Mouse (Mus musculus) brain, adult 2 months (tissue): ENCODE data around the gene Itga3.

Experiments
- DNase-seq: peaks from one replicate; pipeline ENCODE4 v3.0.0; 2011; ENCODE audit warnings: low read depth, low spot score

Itga3 gene

GRCm38 (mm10) chr11:95071266-95071665, 5.3 kb downstream of the Itga3 start:
- DNase-seq = no peak

GRCm38 (mm10) chr11:95070140-95071107, 6.2 kb downstream of the Itga3 start:
- DNase-seq = no peak

- no peak for DNase-seq
These were observed 7.2 kb downstream of the Itga3 start for GRCm38 (mm10) chr11:95069226-95069957.

GRCm38 (mm10) chr11:95056768-95057501, 19.7 kb downstream of the Itga3 start:
- DNase-seq = peak; percentile 44

GRCm38 (mm10) chr11:95053062-95053461, 23.5 kb downstream of the Itga3 start:
- no peak for DNase-seq

GRCm38 (mm10) chr11:95046980-95047680, 29.5 kb downstream of the Itga3 start:
- peak; percentile 82 for DNase-seq

GRCm38 (mm10) chr11:95044185-95044870, 32.3 kb downstream of the Itga3 start:
- no peak for DNase-seq

- DNase-seq = no peak
These were observed 33.0 kb downstream of the Itga3 start for GRCm38 (mm10) chr11:95043608-95044007.

GRCm38 (mm10) chr11:95043060-95043459, 33.5 kb downstream of the Itga3 start:
- no peak for DNase-seq

GRCm38 (mm10) chr11:95042096-95042495, 34.5 kb downstream of the Itga3 start:
- peak; percentile 96 for DNase-seq

- peak; percentile 99 for DNase-seq
These were observed 35.4 kb downstream of the Itga3 start, which contains the start of gene Pdk2 for GRCm38 (mm10) chr11:95041139-95041609. TSS of gene Pdk2 (minus strand) at chr11:95041354.

GRCm38 (mm10) chr11:95040491-95041138, 36.0 kb downstream of the Itga3 start:
- DNase-seq = peak; percentile 93

- peak; percentile 95 for DNase-seq
These were observed 36.8 kb downstream of the Itga3 start for GRCm38 (mm10) chr11:95039766-95040165.

GRCm38 (mm10) chr11:95038818-95039655, 37.6 kb downstream of the Itga3 start:
- DNase-seq = no peak

GRCm38 (mm10) chr11:95038156-95038817, 38.3 kb downstream of the Itga3 start:
- peak; percentile 64 for DNase-seq

GRCm38 (mm10) chr11:95037306-95037705, 39.3 kb downstream of the Itga3 start:
- peak; percentile 95 for DNase-seq

- no peak for DNase-seq
These were observed 40.1 kb downstream of the Itga3 start for GRCm38 (mm10) chr11:95036521-95036920.

- DNase-seq = peak; percentile 80
These were observed 41.7 kb downstream of the Itga3 start for GRCm38 (mm10) chr11:95034902-95035301.
